Mouse (Mus musculus): ENCODE data around the gene Saysd1. TPM values are rescaled to one million over a fixed set of nuclear protein-coding genes. Genes with fewer than 3 reads are reported as not detected.
"Not testable (repeated sequence)": the region's sequence is repeated elsewhere in the genome, so short reads cannot be mapped to it uniquely, and the experiment has no call there.

The Saysd1 gene
- polyA plus RNA-seq, 1 experiment from 2014 or later = 11.8 TPM

DNA sequence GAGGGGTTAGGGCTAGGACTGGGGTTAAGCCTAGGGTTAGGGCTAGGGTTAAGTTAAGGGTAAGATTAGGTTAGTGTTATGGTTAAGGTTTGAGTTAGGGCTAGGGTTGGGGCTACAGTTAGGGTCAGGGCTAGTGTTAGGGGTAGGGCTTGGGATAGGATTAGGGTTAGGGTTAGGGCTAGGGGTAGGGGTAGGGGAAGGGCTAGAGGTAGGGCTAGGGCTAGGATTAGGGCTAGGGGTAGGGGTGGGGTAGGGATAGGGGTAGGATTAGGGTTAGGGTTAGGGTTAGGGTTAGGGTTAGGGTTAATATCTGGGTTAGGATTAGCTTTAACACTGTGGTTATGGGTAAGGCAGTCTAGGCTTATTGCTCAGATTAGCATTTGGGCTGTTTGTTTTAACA lies 73.6 kb downstream of the Saysd1 start:
- H3K27ac ChIP-seq = no peak overlapping the region
- H3K36me3 ChIP-seq = no peaks in the 10 kb centered on the region
- no peak overlapping the region for H3K4me3 ChIP-seq (replicated peaks)
- H3K4me1 ChIP-seq = no peaks in the 10 kb centered on the region
- no peak for ATAC-seq (ENCODE audit: insufficient read depth, low FRiP score, low read depth)
- no peaks in the 10 kb centered on the region for H3K9me3 ChIP-seq
- H3K9ac ChIP-seq = no peak overlapping the region
- no peak overlapping the region for H3K4me2 ChIP-seq
- no peaks in the 10 kb centered on the region for H3K27me3 ChIP-seq (replicated peaks)

DNA sequence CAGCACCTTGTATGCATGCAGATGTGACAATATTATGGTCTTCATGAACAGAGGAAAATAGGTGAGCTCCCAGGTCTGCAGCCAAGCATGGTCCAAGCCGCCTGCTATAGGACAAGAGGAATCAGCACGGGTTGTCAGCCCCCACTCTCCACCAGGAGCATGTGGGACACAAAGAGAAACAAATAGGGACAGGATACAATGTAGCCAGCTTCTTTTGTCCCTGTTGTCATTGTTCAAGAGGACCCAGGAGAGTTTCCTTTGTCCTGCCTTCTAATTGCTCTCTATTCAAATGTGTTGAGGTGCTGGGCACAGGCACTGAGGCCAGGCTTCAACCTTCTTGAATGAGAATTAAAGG lies 89.9 kb downstream of the Saysd1 start:
- Histone ChIP-seq H3K4me3 (replicated peaks) (no peak overlapping the region), H3K4me1 (no peaks in the 10 kb centered on the region), H3K27ac (no peak overlapping the region), H3K27me3 (replicated peaks) (no peaks in the 10 kb centered on the region), H3K9me3 (no peaks in the 10 kb centered on the region), H3K4me2 (no peak overlapping the region), H3K9ac (no peak overlapping the region), H3K36me3 (no peaks in the 10 kb centered on the region)
- ATAC-seq (ENCODE audit: insufficient read depth, low FRiP score, low read depth) = no peak
- 46% methylated on average over 2 of the region's 2 CpGs for WGBS

DNA sequence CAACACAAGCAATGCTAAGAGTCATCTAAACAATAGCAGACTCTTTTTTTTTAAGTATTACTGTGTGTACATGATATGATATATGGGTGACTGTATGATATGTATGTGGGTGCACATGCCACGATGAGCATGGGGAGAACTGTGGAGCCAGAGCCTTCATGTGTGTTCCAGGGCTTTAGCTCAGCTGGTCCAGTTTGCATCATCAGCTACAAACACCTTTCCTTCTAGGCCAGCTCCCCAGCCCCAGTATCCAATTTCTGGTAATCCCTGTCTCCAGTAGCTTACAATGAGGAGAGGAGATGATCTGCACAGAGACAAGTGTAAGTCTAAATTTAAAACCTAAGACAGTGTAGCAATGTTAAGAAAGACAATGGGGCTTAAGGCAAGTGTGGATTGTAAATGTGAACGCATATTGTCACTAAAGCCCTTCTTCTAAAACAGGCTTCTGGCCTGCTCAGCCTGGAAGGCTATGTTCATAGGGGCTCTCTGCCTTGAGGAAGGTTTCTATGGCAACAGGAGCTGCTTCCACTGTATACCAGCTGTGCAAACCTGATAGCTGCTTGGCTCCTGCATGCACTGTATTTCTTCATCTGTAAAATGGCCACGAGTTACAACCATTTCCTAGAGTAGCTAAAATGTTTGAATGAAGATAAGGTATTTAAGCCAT lies 90.4 kb downstream of the Saysd1 start:
- Histone ChIP-seq H3K4me3 (replicated peaks) (no peak overlapping the region), H3K36me3 (no peaks in the 10 kb centered on the region), H3K9ac (no peak overlapping the region), H3K9me3 (no peaks in the 10 kb centered on the region), H3K27ac (no peak overlapping the region), H3K4me1 (no peaks in the 10 kb centered on the region), H3K4me2 (no peak overlapping the region), H3K27me3 (replicated peaks) (no peaks in the 10 kb centered on the region)
- ATAC-seq (ENCODE audit: insufficient read depth, low FRiP score, low read depth) = no peak
- 56% methylated on average over 3 of the region's 3 CpGs for WGBS

DNA sequence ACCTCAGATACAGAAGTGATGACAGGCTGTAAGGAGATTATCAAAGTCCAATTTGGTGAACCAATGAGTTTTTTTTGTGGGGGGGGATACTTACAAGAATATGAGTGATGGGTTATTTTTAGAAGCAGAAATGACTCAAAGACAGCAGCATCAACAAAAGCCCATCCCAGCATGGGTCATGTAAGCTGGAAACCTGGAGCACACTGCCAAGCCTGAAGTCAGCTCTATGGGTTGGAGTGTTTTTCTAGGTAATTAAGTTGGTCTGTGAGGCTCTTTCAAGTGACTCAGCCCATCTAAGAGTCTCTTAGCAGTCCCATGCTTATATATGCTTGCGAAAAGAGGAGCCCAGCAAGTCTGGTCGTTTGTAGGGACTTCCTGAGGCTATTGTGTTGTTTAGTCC lies 91.0 kb downstream of the Saysd1 start:
- 57% methylated on average over 2 of the region's 2 CpGs for WGBS
- no peak for ATAC-seq (ENCODE audit: insufficient read depth, low FRiP score, low read depth)
- H3K9me3 ChIP-seq = no peaks in the 10 kb centered on the region
- no peak overlapping the region for H3K4me2 ChIP-seq
- H3K36me3 ChIP-seq = no peaks in the 10 kb centered on the region
- H3K4me3 ChIP-seq (replicated peaks) = no peak overlapping the region
- no peaks in the 10 kb centered on the region for H3K27me3 ChIP-seq (replicated peaks)
- no peak overlapping the region for H3K9ac ChIP-seq
- no peak overlapping the region for H3K27ac ChIP-seq
- no peaks in the 10 kb centered on the region for H3K4me1 ChIP-seq

DNA sequence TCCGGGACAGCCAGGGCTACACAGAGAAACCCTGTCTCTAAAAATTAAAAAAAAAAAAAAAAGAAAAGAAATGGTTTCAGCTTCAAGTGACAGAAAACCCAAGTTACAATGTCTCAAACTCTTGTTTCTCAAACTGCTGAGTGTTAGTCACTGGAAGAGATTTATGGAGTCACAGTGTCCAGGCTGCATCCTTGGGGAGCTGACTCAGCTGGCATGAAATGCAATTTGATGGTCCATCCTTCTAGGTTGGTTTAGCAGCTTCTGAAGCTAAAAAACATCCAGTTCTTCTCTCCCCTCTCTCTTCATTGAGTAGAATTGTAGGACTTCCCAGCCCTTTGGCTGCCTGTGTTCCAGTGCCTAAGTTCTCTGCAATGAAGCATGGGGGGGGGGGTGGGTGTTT lies 94.3 kb downstream of the Saysd1 start:
- Histone ChIP-seq H3K36me3 (no peaks in the 10 kb centered on the region), H3K4me1 (no peaks in the 10 kb centered on the region), H3K27me3 (replicated peaks) (no peaks in the 10 kb centered on the region), H3K4me2 (no peak overlapping the region), H3K9me3 (no peaks in the 10 kb centered on the region), H3K9ac (no peak overlapping the region), H3K4me3 (replicated peaks) (no peak overlapping the region), H3K27ac (no peak overlapping the region)
- WGBS = 96% methylated on average over 1 of the region's 1 CpGs
- no peak for ATAC-seq (ENCODE audit: insufficient read depth, low FRiP score, low read depth)

DNA sequence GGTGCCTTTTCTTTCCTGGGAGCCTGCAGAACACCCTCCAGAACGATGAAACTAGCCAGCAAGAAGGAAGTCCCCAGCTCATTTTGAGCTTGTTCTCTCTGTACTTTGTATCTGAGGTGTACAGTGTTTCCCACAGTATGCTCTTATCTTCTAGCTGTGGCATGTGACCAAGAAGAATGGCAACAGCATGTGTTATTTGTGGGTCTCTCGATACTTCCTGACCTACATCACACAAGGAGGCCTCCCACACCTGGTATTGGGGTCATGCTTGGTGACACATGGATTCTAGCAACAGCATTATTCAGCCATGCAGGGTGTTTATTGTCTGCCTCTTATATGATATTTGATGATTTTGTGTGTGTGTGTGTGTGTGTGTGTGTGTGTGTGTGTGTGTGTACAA lies 96.5 kb downstream of the Saysd1 start:
- H3K9me3 ChIP-seq = no peaks in the 10 kb centered on the region
- ATAC-seq (ENCODE audit: insufficient read depth, low FRiP score, low read depth) = no peak
- H3K4me2 ChIP-seq = no peak overlapping the region
- H3K27me3 ChIP-seq (replicated peaks) = no peaks in the 10 kb centered on the region
- no peak overlapping the region for H3K9ac ChIP-seq
- no peak overlapping the region for H3K27ac ChIP-seq
- H3K4me3 ChIP-seq (replicated peaks) = no peak overlapping the region
- no peaks in the 10 kb centered on the region for H3K4me1 ChIP-seq
- WGBS = 68% methylated on average over 2 of the region's 2 CpGs
- no peaks in the 10 kb centered on the region for H3K36me3 ChIP-seq

DNA sequence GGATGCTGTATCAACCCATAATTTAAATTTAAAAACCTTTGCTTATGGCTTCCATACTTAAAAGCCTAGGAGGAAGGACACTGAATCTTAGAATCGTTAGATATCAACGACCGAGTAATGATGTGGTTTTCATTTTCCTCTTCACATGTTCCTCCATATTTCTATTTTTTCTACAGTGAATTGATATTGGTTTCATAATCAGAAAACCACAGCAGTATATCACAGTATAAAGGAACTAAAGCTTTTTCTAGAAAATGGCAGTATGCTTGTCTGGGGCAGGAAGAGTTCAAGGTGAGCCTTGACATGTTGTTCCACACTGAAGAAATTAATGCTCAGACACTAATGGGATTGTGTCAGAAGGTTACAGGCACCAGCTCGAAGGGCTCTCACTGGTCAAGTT lies 97.4 kb downstream of the Saysd1 start:
- H3K9ac ChIP-seq = no peak overlapping the region
- H3K27me3 ChIP-seq (replicated peaks) = no peaks in the 10 kb centered on the region
- ATAC-seq (ENCODE audit: insufficient read depth, low FRiP score, low read depth) = no peak
- no peak overlapping the region for H3K4me3 ChIP-seq (replicated peaks)
- H3K27ac ChIP-seq = no peak overlapping the region
- no peaks in the 10 kb centered on the region for H3K4me1 ChIP-seq
- no peaks in the 10 kb centered on the region for H3K9me3 ChIP-seq
- H3K36me3 ChIP-seq = no peaks in the 10 kb centered on the region
- 82% methylated on average over 4 of the region's 4 CpGs for WGBS
- H3K4me2 ChIP-seq = no peak overlapping the region

DNA sequence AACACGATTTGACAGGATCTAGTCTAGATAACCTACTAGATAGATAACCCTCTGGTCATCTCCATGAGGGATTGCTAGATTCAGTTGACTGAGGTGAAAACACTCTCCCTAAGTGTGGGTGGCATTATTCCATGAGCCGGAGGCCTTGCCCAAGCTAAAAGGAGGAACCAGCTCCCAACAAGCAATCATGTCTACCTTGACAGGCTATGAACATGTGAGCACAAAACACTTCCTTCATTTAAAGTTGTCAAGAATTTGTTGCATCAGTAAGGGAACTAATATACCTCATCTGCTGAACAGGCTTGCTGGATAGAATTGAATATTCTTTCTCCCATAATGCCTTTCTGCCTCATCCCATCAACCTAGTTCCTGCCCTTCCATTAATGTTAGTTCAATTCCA lies 98.5 kb downstream of the Saysd1 start:
- no peak for ATAC-seq (ENCODE audit: insufficient read depth, low FRiP score, low read depth)
- H3K4me1 ChIP-seq = no peaks in the 10 kb centered on the region
- no peaks in the 10 kb centered on the region for H3K27me3 ChIP-seq (replicated peaks)
- H3K9me3 ChIP-seq = no peaks in the 10 kb centered on the region
- H3K27ac ChIP-seq = no peak overlapping the region
- H3K4me2 ChIP-seq = no peak overlapping the region
- no peak overlapping the region for H3K4me3 ChIP-seq (replicated peaks)
- H3K9ac ChIP-seq = no peak overlapping the region
- H3K36me3 ChIP-seq = no peaks in the 10 kb centered on the region
- WGBS = 75% methylated on average over 2 of the region's 2 CpGs

DNA sequence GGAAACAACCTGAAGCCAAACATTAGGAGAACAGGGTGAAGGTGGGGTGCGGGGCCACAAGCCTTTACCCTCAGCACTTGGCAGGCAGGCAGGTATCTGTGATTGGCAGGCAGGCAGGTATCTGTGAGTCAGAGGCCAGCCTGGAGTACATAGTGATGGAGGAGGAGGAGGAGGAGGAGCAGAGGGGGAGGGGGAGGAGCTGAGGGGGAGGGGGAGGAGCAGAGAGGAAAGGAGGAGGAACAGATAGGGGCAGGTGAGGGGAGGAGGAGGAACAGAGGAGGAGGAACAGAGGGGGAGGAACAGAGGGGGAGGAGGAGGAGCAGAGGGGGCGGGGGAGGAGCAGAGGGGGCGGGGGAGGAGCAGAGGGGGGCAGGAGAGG lies 105.6 kb downstream of the Saysd1 start:
- Histone ChIP-seq H3K4me2 (no peak overlapping the region), H3K36me3 (no peaks in the 10 kb centered on the region), H3K4me3 (replicated peaks) (no peak overlapping the region), H3K4me1 (no peaks in the 10 kb centered on the region), H3K9ac (no peak overlapping the region), H3K27me3 (replicated peaks) (no peaks in the 10 kb centered on the region), H3K27ac (no peak overlapping the region), H3K9me3 (no peaks in the 10 kb centered on the region)
- ATAC-seq (ENCODE audit: insufficient read depth, low FRiP score, low read depth) = no peak
- WGBS = 44% methylated on average over 2 of the region's 3 CpGs

DNA sequence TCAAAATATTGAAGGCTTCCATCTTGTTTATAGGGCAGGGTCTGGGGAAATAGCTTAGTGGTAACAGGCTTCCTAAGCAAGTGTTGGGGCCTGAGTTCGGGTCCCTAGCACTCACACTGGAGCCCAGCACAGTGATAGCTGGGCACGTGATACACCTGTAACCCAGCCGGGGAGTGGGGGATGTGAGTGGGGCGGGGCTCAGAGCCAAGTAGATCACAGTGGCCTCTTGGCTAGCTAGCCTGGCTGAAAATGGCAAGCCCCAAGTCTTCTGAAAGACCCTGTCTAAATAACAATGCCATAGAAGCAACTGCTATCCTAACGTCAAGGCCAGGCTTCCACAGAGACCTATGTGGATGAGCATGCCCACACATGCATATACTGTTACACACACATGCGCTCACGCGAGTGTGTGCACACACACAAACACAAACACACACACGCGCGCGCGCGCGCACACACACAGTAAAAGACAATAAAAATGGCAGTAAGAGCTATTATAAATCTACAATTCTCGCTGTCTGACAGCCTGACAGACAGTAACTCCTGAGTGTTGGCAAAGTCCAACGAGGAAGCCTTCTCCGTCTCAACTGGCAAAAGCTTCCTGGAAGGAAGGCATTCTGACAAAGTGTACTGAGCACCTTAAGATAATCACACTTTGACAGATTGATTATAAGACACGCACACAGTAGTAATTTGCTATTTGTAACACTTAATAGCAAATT lies 106.2 kb downstream of the Saysd1 start:
- H3K4me1 ChIP-seq = no peaks in the 10 kb centered on the region
- no peaks in the 10 kb centered on the region for H3K9me3 ChIP-seq
- H3K27me3 ChIP-seq (replicated peaks) = no peaks in the 10 kb centered on the region
- no peak for ATAC-seq (ENCODE audit: insufficient read depth, low FRiP score, low read depth)
- WGBS = 70% methylated on average over 19 of the region's 19 CpGs
- no peak overlapping the region for H3K4me3 ChIP-seq (replicated peaks)
- H3K4me2 ChIP-seq = no peak overlapping the region
- H3K27ac ChIP-seq = no peak overlapping the region
- H3K9ac ChIP-seq = no peak overlapping the region
- H3K36me3 ChIP-seq = no peaks in the 10 kb centered on the region

DNA sequence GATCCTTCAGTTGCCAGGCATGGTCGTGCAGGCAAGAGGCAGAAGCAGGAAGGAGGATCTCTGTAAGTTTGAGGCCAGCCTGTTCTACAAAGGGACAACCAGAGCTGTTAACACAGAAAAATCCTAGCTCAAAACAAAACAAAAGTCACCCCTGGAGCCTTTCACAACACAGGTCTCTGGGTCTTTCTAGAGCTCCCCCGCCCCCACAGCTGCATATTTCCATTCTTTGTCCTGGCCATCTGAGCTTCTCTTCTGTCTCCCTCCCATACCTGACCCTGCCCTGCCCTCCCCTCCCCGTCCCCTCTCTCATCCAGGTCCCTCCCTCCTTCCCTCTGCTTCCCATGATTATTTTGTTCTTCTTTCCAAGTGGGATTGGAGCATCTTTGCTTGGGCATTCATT lies 108.7 kb downstream of the Saysd1 start:
- Histone ChIP-seq H3K36me3 (no peaks in the 10 kb centered on the region), H3K27me3 (replicated peaks) (no peaks in the 10 kb centered on the region), H3K4me2 (no peak overlapping the region), H3K4me3 (replicated peaks) (no peak overlapping the region), H3K9me3 (no peaks in the 10 kb centered on the region), H3K9ac (no peak overlapping the region), H3K27ac (no peak overlapping the region), H3K4me1 (no peaks in the 10 kb centered on the region)
- WGBS = 44% methylated on average over 3 of the region's 3 CpGs
- no peak for ATAC-seq (ENCODE audit: insufficient read depth, low FRiP score, low read depth)

DNA sequence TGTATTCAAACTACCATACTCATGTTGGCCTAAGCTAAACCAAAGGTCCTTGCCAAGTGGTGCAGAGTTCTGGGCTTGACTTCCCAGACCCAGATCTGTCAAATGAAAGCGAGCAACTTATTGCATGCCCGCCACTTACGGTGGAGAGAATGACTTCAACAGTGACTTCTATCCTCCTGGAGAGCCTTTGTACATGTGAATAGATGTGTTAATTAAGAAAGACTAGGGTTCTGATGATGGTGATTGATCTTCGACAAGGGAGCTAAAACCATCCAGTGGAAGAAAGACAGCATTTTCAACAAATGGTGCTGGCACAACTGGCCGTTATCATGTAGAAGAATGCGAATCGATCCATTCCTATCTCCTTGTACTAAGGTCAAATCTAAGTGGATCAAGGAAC lies 110.9 kb downstream of the Saysd1 start:
- not testable (repeated sequence) for H3K4me3 ChIP-seq (replicated peaks); H3K36me3 ChIP-seq; H3K4me1 ChIP-seq; ATAC-seq (ENCODE audit: insufficient read depth, low FRiP score, low read depth); H3K9me3 ChIP-seq; H3K9ac ChIP-seq; H3K4me2 ChIP-seq; H3K27ac ChIP-seq; H3K27me3 ChIP-seq (replicated peaks)
- WGBS = 90% methylated on average over 7 of the region's 7 CpGs
